Mouse (Mus musculus): Measurements from ENCODE around the gene Marf1.

DNA sequence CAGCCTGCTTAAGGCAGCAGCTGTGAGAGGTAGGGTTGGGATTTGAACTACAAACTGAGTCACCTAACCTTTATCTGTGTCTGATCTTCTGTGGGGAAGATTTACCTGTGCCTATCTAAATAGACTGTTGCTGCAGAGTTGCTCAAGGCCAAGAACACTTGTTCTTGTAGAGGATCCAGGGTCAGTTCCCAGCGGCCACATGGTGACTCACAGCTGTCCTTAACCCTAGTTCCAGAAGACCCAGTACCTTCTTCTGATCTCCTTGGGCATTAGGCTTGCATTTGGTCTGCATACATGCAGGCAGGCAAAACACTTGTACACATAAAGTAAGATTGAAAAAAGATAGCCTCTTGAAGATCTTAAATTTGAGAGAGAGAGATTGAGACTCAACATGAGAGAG, 6.6 kb upstream of the Marf1 start:
- TF ChIP-seq CTCF (IDR thresholded peaks at IDR 0.05; ENCODE audit: borderline replicate concordance, control insufficient read depth, extremely low read depth, insufficient read depth, low read length, poor library complexity) (no peak), POLR2A (IDR thresholded peaks at IDR 0.05; ENCODE audit: control insufficient read depth, extremely low read depth, insufficient read depth, low read length, poor library complexity) (no peak)
